Mouse (Mus musculus) limb, embryonic 11.5 days (tissue): ENCODE measurements around the gene Ehhadh. TPM values are rescaled to one million over a fixed set of nuclear protein-coding genes. Genes with fewer than 3 reads are reported as not detected.
A peak's percentile ranks its signal among the peaks of the same experiment; 100 is the strongest.

Source experiments
- ATAC-seq: fragments of 200-750 bp; cut with Nextera tagmentation; 2 replicates; pipeline ENCODE4 v1.8.0; 2017; ENCODE audit warnings: low read depth; ENCODE audit not compliant: insufficient number of reproducible peaks, low FRiP score, low TSS enrichment
- DNase-seq: peaks from one replicate; pipeline ENCODE4 v3.0.0-alpha.2; 2015; ENCODE audit warnings: low spot score
- H3K27ac ChIP-seq: fragments of 300-500 bp; sonication (generic); replicated peaks from 2 replicates; pipeline ENCODE4 v1.5.1; 2014; ENCODE audit warnings: low read depth, mild to moderate bottlenecking, low read length
- H3K27me3 ChIP-seq: fragments of 300-500 bp; sonication (generic); 2 replicates; pipeline ENCODE4 v1.6.1; 2014; ENCODE audit warnings: mild to moderate bottlenecking, low read length, mixed read lengths; ENCODE audit not compliant: control insufficient read depth, insufficient read depth
- H3K36me3 ChIP-seq: fragments of 300-500 bp; sonication (generic); 2 replicates; pipeline ENCODE4 v1.6.1; 2014; ENCODE audit warnings: mild to moderate bottlenecking, low read length, moderate library complexity, mixed read lengths; ENCODE audit not compliant: control insufficient read depth, insufficient read depth
- H3K4me1 ChIP-seq: fragments of 300-500 bp; sonication (generic); 2 replicates; pipeline ENCODE4 v1.6.1; 2014; ENCODE audit warnings: low read length, mixed read lengths; ENCODE audit not compliant: control insufficient read depth, insufficient read depth
- H3K4me2 ChIP-seq: fragments of 300-500 bp; sonication (generic); 2 replicates; pipeline ENCODE4 v1.6.1; 2014; ENCODE audit warnings: low read depth, mild to moderate bottlenecking, moderate library complexity; ENCODE audit not compliant: severe bottlenecking
- H3K4me3 ChIP-seq: fragments of 300-500 bp; sonication (generic); 2 replicates; pipeline ENCODE4 v1.5.1; 2014; ENCODE audit warnings: low read depth, low read length
- H3K9ac ChIP-seq: fragments of 300-500 bp; sonication (generic); 2 replicates; pipeline ENCODE4 v1.6.1; 2014; ENCODE audit warnings: mild to moderate bottlenecking, low read length
- H3K9me3 ChIP-seq: fragments of 300-500 bp; sonication (generic); 2 replicates; pipeline ENCODE4 v1.6.1; 2016; ENCODE audit warnings: low read length; ENCODE audit not compliant: control insufficient read depth
- WGBS: fragments of 180-500 bp; shearing (Covaris S2); extraction: QIAGEN DNeasy Blood & Tissue Kit; methylation state at CpG from one replicate; pipeline ENCODE4 v1.1.7; 2014; 5-methylcytosine and 5-hydroxymethylcytosine counted together
- polyA plus RNA-seq: library from polyadenylated mRNA; unstranded; fragments of >200 nt; fragmentation: Nextera tagmentation; extraction: Ambion mirVana; gene quantifications from 2 replicates; pipeline ENCODE4 v1.2.1, GENCODE M21; 2014

Gene Ehhadh
- polyA plus RNA-seq, 1 experiment from 2014 or later: 2.4 TPM

DNA sequence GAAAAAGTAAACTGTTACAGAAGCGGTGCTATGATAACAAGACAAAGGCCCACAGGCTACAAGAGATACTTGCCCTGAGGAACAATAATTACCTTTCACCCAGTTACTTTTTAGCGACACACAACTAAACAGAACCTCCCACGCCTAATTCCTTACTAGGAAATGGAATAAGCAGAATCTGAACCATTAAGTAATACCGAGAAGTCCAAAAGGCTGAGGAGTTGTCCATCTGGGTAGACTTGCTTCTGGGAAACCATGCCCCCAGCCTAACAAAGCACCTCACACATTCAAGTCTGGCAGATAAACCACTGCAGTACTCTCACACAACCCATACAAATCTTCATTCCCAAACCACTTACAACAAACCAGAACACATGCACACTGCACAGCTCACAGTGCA, 8.5 kb downstream of the Ehhadh start:
- no peaks in the 10 kb centered on the region for H3K36me3 ChIP-seq
- no peak overlapping the region for H3K4me3 ChIP-seq
- DNase-seq (no peak), ATAC-seq (no peak)
- H3K9me3 ChIP-seq: no peaks in the 10 kb centered on the region
- H3K27ac ChIP-seq: no peak overlapping the region
- 92% methylated on average over 4 of the region's 4 CpGs for WGBS
- H3K4me1 ChIP-seq: no peaks in the 10 kb centered on the region
- H3K27me3 ChIP-seq: no peaks in the 10 kb centered on the region
- no peak overlapping the region for H3K4me2 ChIP-seq
- H3K9ac ChIP-seq: no peak overlapping the region

- DNase-seq (peak; percentile 51), ATAC-seq (no peak)
- WGBS: 46% methylated on average over 3 of the region's 3 CpGs
These were observed 9.2 kb downstream of the Ehhadh start for GRCm38 (mm10) chr16:21778293-21778866.

GRCm38 (mm10) chr16:21774725-21775124, 12.9 kb downstream of the Ehhadh start:
- ATAC-seq (no peak), DNase-seq (no peak)
- no peaks in the 10 kb centered on the region for H3K4me1 ChIP-seq
- peaks cover 2% of the 10 kb centered on the region; the same call in 1 of the 2 replicates for H3K36me3 ChIP-seq
- H3K27ac ChIP-seq: no peak overlapping the region
- no peaks in the 10 kb centered on the region for H3K9me3 ChIP-seq
- no peak overlapping the region for H3K4me3 ChIP-seq
- H3K9ac ChIP-seq: no peak overlapping the region
- H3K4me2 ChIP-seq: no peak overlapping the region
- WGBS: 85% methylated on average over 4 of the region's 4 CpGs
- H3K27me3 ChIP-seq: no peaks in the 10 kb centered on the region

More at GRCm38 (mm10) chr16:21778293-21778866, 9.2 kb downstream of the Ehhadh start:
- Histone ChIP-seq H3K9me3 (no peaks in the 10 kb centered on the region), H3K4me3 (no peak overlapping the region), H3K27me3 (no peaks in the 10 kb centered on the region), H3K9ac (no peak overlapping the region), H3K36me3 (no peaks in the 10 kb centered on the region), H3K27ac (no peak overlapping the region), H3K4me1 (no peaks in the 10 kb centered on the region), H3K4me2 (no peak overlapping the region)

DNA sequence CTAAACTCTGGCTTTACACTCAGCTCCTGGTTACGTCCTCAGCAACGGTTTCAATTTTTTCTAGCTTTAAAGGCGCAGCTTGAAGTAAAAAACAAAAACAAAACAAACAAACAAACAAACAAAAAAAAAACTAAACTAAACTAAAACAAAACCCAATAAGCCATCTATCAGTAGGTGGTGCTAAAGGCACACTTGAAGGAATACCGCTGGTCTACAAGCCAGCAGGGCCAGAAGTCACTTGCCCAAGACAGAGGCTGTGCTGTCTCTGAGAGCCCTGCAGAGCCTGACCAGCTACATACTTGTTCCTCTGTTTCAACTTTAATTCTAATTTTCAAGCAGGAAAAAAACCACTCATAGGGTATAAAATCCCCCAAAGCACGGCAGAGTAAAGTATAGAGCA, 17.9 kb downstream of the Ehhadh start:
- DNase-seq: no peak
- H3K4me2 ChIP-seq: no peak overlapping the region
- peaks cover 2% of the 10 kb centered on the region; the same call in 1 of the 2 replicates for H3K36me3 ChIP-seq
- H3K4me3 ChIP-seq: no peak overlapping the region
- no peak overlapping the region for H3K27ac ChIP-seq
- no peaks in the 10 kb centered on the region for H3K4me1 ChIP-seq
- no peaks in the 10 kb centered on the region for H3K9me3 ChIP-seq
- WGBS: 69% methylated on average over 5 of the region's 5 CpGs
- no peak for ATAC-seq
- H3K27me3 ChIP-seq: no peaks in the 10 kb centered on the region
- no peak overlapping the region for H3K9ac ChIP-seq

- peaks cover 2% of the 10 kb centered on the region; the same call in 1 of the 2 replicates for H3K36me3 ChIP-seq
- no peak overlapping the region for H3K27ac ChIP-seq
- H3K9me3 ChIP-seq: no peaks in the 10 kb centered on the region
- no peak overlapping the region for H3K4me2 ChIP-seq
- H3K4me3 ChIP-seq: no peak overlapping the region
- no peak overlapping the region for H3K9ac ChIP-seq
- ATAC-seq (no peak), DNase-seq (no peak)
- H3K4me1 ChIP-seq: no peaks in the 10 kb centered on the region
- WGBS: 77% methylated on average over 3 of the region's 3 CpGs
- H3K27me3 ChIP-seq: no peaks in the 10 kb centered on the region
These were observed 19.4 kb downstream of the Ehhadh start for GRCm38 (mm10) chr16:21768255-21768654.

DNA sequence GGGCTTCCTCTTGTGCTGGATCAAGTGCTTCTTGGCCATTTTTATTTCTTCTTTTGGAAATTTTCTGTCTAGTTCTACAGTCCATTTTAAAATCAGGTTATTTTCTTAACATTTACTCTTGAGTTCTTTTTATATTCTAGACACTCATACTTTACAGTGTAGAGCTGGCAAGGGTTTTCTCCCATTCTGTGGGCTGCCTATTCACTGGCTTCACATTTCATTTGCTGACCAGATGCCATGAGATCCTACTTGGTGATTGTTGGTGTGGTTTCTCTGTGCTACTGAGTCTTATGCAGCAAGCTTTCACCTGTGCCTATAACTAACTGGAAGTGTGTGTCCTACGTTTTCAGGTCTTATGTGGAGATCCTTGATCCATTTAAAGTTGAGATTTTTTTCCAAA, 29.2 kb downstream of the Ehhadh start:
- Histone ChIP-seq H3K27me3 (no peaks in the 10 kb centered on the region), H3K9ac (no peak overlapping the region), H3K27ac (no peak overlapping the region), H3K4me2 (no peak overlapping the region), H3K9me3 (no peaks in the 10 kb centered on the region; the same call in 1 of the 2 replicates), H3K4me1 (no peaks in the 10 kb centered on the region), H3K36me3 (no peaks in the 10 kb centered on the region), H3K4me3 (no peak overlapping the region)
- 86% methylated on average over 1 of the region's 1 CpGs for WGBS
- no peak for ATAC-seq
- DNase-seq: no peak

DNA sequence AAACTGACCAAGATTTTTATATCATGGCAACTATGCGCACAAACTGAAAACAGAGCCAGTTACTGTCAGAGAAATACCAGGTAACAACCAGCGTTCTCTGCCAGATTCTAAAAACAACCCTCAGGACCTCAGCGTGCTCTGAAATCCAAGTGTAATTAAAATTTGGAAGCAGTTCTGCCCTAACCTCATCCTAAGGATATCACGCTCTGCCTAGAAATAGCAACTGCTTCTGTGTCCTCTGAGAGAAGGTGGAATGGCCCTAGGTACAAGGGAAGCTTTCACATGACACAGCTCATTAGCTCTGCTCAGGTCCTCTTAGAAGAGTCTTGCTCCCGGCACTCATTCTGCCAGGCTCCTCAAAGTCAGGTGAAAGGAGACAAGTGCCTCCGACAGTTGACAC, 44.2 kb downstream of the Ehhadh start:
- DNase-seq (no peak), ATAC-seq (no peak)
- no peak overlapping the region for H3K4me2 ChIP-seq
- no peak overlapping the region for H3K27ac ChIP-seq
- no peaks in the 10 kb centered on the region for H3K9me3 ChIP-seq
- 92% methylated on average over 6 of the region's 6 CpGs for WGBS
- no peak overlapping the region for H3K4me3 ChIP-seq
- H3K9ac ChIP-seq: no peak overlapping the region
- no peaks in the 10 kb centered on the region for H3K27me3 ChIP-seq
- no peaks in the 10 kb centered on the region for H3K4me1 ChIP-seq
- H3K36me3 ChIP-seq: no peaks in the 10 kb centered on the region

GRCm38 (mm10) chr16:21742898-21743297, 44.7 kb downstream of the Ehhadh start:
- H3K27ac ChIP-seq: no peak overlapping the region
- WGBS: 94% methylated on average over 5 of the region's 5 CpGs

More at GRCm38 (mm10) chr16:21742898-21743297, 44.7 kb downstream of the Ehhadh start:
- Histone ChIP-seq H3K4me1 (no peaks in the 10 kb centered on the region), H3K9ac (no peak overlapping the region), H3K4me3 (no peak overlapping the region), H3K4me2 (no peak overlapping the region), H3K36me3 (no peaks in the 10 kb centered on the region), H3K27me3 (no peaks in the 10 kb centered on the region), H3K9me3 (no peaks in the 10 kb centered on the region)
- DNase-seq (no peak), ATAC-seq (no peak)
